Mouse (Mus musculus) induced T-regulatory cell, adult 2 months (primary cell): ENCODE results near the gene Hbs1l.

ENCODE experiments used
- DNase-seq: peaks from one replicate; pipeline ENCODE4 v3.0.0-alpha.2; 2012; ENCODE audit warnings: low read depth

The Hbs1l gene

GRCm38 (mm10) chr10:21304672-21305632 lies 9.2 kb downstream of the Hbs1l start:
- DNase-seq = peak; percentile 41

- no peak for DNase-seq
Observed at GRCm38 (mm10) chr10:21313732-21314131, 18.0 kb downstream of the Hbs1l start.

GRCm38 (mm10) chr10:21316123-21316522 lies 20.3 kb downstream of the Hbs1l start:
- no peak for DNase-seq

- peak; percentile 59 for DNase-seq
Observed at GRCm38 (mm10) chr10:21318250-21318649, 22.5 kb downstream of the Hbs1l start.

- DNase-seq = peak; percentile 76
Observed at GRCm38 (mm10) chr10:21318996-21319395, 23.2 kb downstream of the Hbs1l start.

- DNase-seq = peak; percentile 62
Observed at GRCm38 (mm10) chr10:21320601-21321000, 24.8 kb downstream of the Hbs1l start.

GRCm38 (mm10) chr10:21326352-21326751 lies 30.6 kb downstream of the Hbs1l start:
- no peak for DNase-seq

GRCm38 (mm10) chr10:21327605-21328135 lies 31.9 kb downstream of the Hbs1l start:
- peak; percentile 57 for DNase-seq

GRCm38 (mm10) chr10:21334349-21335105 lies 38.7 kb downstream of the Hbs1l start:
- peak; percentile 60 for DNase-seq

- DNase-seq = peak; percentile 83
Observed at GRCm38 (mm10) chr10:21335534-21335933, 39.8 kb downstream of the Hbs1l start.

- peak; percentile 86 for DNase-seq
Observed at GRCm38 (mm10) chr10:21337191-21337590, 41.4 kb downstream of the Hbs1l start.

GRCm38 (mm10) chr10:21341706-21342105 lies 45.9 kb downstream of the Hbs1l start:
- no peak for DNase-seq

GRCm38 (mm10) chr10:21342331-21343005 lies 46.7 kb downstream of the Hbs1l start:
- DNase-seq = no peak

- no peak for DNase-seq
Observed at GRCm38 (mm10) chr10:21347332-21347731, 51.6 kb downstream of the Hbs1l start.

GRCm38 (mm10) chr10:21349449-21349848 lies 53.7 kb downstream of the Hbs1l start:
- DNase-seq = no peak

GRCm38 (mm10) chr10:21349946-21350345 lies 54.2 kb downstream of the Hbs1l start:
- DNase-seq = no peak

GRCm38 (mm10) chr10:21350531-21351515 lies 55.0 kb downstream of the Hbs1l start:
- DNase-seq = no peak

- no peak for DNase-seq
Observed at GRCm38 (mm10) chr10:21351766-21352165, 56.0 kb downstream of the Hbs1l start.

- DNase-seq = peak; percentile 59
Observed at GRCm38 (mm10) chr10:21353890-21354289, 58.1 kb downstream of the Hbs1l start.

- peak; percentile 74 for DNase-seq
Observed at GRCm38 (mm10) chr10:21354506-21354905, 58.7 kb downstream of the Hbs1l start.

- DNase-seq = peak; percentile 89
Observed at GRCm38 (mm10) chr10:21357986-21358385, 62.2 kb downstream of the Hbs1l start.
